Mouse (Mus musculus) kidney, embryonic 16.5 days (tissue): Measurements from ENCODE around the gene Vps33b. TPM values are rescaled to one million over a fixed set of nuclear protein-coding genes. Genes with fewer than 3 reads are reported as not detected.

Source experiments
- ATAC-seq: fragments of 200-750 bp; cut with Nextera tagmentation; 2 replicates; pipeline ENCODE4 v1.8.0; 2017; ENCODE audit warnings: moderate TSS enrichment; ENCODE audit not compliant: low FRiP score, low TSS enrichment
- H3K27ac ChIP-seq: fragments of 300-500 bp; sonication (generic); 2 replicates; pipeline ENCODE4 v1.5.1; 2014; ENCODE audit warnings: low read length
- H3K27me3 ChIP-seq: fragments of 300-500 bp; sonication (generic); 2 replicates; pipeline ENCODE4 v1.6.1; 2014; ENCODE audit warnings: low read length, control low read depth, mixed read lengths; ENCODE audit not compliant: insufficient read depth
- H3K36me3 ChIP-seq: fragments of 300-500 bp; sonication (generic); 2 replicates; pipeline ENCODE4 v1.6.1; 2014; ENCODE audit warnings: low read length, control low read depth, mixed read lengths; ENCODE audit not compliant: insufficient read depth
- H3K4me1 ChIP-seq: fragments of 300-500 bp; sonication (generic); 2 replicates; pipeline ENCODE4 v1.6.1; 2014; ENCODE audit warnings: low read length, control low read depth, mixed read lengths; ENCODE audit not compliant: insufficient read depth
- H3K4me2 ChIP-seq: fragments of 300-500 bp; sonication (generic); replicated peaks from 2 replicates; pipeline ENCODE4 v1.6.1; 2014; ENCODE audit warnings: low read depth, low read length
- H3K4me3 ChIP-seq: fragments of 300-500 bp; sonication (generic); 2 replicates; pipeline ENCODE4 v1.5.1; 2014; ENCODE audit warnings: mild to moderate bottlenecking, low read length
- H3K9ac ChIP-seq: fragments of 300-500 bp; sonication (generic); replicated peaks from 2 replicates; pipeline ENCODE4 v1.6.1; 2014; ENCODE audit warnings: low read length
- H3K9me3 ChIP-seq: fragments of 300-500 bp; sonication (generic); 2 replicates; pipeline ENCODE4 v1.6.1; 2016; ENCODE audit warnings: low read length, control low read depth
- WGBS: fragments of 180-500 bp; shearing (Covaris S2); extraction: QIAGEN DNeasy Blood & Tissue Kit; methylation state at CpG from one replicate; pipeline ENCODE4 v1.1.7; 2014; 5-methylcytosine and 5-hydroxymethylcytosine counted together
- polyA plus RNA-seq: library from polyadenylated mRNA; unstranded; fragments of >200 nt; fragmentation: Nextera tagmentation; extraction: Ambion mirVana; gene quantifications from 2 replicates; pipeline ENCODE4 v1.2.1, GENCODE M21; 2015

Vps33b gene
- polyA plus RNA-seq, 1 experiment from 2014 or later, result 11.4 TPM

DNA sequence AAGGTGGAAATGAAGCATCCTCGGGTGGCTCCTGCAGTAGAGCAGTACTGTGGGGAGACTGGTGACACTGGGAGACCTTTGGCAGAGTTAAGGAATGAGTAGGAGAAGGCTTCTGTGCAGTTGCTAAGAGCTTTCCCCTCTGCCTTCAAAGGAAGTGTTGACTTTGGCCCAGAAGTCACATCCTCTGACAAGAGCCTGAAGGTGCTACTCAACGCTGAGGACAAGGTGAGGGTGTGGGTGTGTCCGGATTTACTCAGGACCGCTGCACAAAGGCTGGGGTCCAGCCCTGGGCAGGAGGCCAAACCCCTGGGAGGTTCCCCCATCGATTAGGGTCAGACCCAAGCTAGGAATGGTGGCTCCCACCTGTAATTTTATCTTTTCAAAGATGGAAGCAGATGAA is 14.9 kb downstream of the Vps33b start:
- Histone ChIP-seq H3K9ac (no peak overlapping the region), H3K27ac (no peak overlapping the region), H3K36me3 (peaks cover 56% of the 10 kb centered on the region), H3K4me2 (no peak overlapping the region), H3K4me3 (no peak overlapping the region), H3K4me1 (no peaks in the 10 kb centered on the region), H3K9me3 (no peaks in the 10 kb centered on the region), H3K27me3 (no peaks in the 10 kb centered on the region)
- 88% methylated on average over 5 of the region's 5 CpGs for WGBS
- ATAC-seq, result no peak

DNA sequence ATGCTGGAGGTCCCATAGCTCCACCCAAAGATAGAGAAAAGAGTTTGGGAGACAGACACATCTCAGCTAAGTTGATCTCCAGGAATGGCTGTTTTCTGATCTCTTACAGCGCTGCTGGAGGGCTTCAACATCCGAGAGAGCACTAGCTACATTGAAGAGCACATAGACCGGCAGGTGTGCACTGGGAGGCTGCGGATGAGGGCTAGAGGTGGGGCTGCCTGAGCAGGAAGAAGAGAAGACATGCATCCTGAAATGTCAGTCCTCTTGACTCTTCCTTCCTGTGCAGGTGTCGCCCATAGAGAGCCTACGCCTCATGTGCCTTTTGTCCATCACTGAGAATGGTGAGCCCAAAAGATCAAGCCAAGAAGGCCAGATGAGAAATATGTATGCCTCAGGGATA is 16.3 kb downstream of the Vps33b start:
- Histone ChIP-seq H3K4me3 (no peak overlapping the region), H3K4me2 (no peak overlapping the region), H3K36me3 (peaks cover 50% of the 10 kb centered on the region), H3K9ac (no peak overlapping the region), H3K27ac (no peak overlapping the region), H3K9me3 (no peaks in the 10 kb centered on the region), H3K4me1 (no peaks in the 10 kb centered on the region), H3K27me3 (no peaks in the 10 kb centered on the region)
- 96% methylated on average over 6 of the region's 6 CpGs for WGBS
- no peak for ATAC-seq

DNA sequence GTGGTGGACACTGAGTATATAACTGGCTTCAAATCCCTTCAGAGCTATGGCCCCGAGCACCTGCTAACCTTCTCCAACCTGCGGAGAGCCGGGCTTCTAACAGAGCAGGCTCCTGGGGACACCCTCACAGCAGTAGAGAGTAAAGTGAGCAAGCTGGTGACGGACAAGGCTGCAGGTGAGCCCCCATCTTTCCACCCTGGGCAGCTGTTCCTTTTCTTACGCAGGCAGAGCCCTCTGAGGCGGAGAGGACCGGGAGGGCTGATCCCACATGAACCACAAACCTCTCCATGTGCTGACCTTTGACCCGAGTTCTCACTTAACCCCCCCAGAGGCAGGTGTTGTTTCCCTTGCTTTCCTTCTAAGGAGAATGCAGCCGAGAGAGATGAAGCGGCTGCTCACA is 18.3 kb downstream of the Vps33b start:
- peaks cover 50% of the 10 kb centered on the region for H3K36me3 ChIP-seq
- no peak overlapping the region for H3K4me3 ChIP-seq
- H3K9ac ChIP-seq, result no peak overlapping the region
- no peak overlapping the region for H3K4me2 ChIP-seq
- no peak for ATAC-seq
- H3K27me3 ChIP-seq, result no peaks in the 10 kb centered on the region
- WGBS, result 74% methylated on average over 10 of the region's 10 CpGs
- H3K27ac ChIP-seq, result no peak overlapping the region
- no peaks in the 10 kb centered on the region for H3K4me1 ChIP-seq
- no peaks in the 10 kb centered on the region for H3K9me3 ChIP-seq

DNA sequence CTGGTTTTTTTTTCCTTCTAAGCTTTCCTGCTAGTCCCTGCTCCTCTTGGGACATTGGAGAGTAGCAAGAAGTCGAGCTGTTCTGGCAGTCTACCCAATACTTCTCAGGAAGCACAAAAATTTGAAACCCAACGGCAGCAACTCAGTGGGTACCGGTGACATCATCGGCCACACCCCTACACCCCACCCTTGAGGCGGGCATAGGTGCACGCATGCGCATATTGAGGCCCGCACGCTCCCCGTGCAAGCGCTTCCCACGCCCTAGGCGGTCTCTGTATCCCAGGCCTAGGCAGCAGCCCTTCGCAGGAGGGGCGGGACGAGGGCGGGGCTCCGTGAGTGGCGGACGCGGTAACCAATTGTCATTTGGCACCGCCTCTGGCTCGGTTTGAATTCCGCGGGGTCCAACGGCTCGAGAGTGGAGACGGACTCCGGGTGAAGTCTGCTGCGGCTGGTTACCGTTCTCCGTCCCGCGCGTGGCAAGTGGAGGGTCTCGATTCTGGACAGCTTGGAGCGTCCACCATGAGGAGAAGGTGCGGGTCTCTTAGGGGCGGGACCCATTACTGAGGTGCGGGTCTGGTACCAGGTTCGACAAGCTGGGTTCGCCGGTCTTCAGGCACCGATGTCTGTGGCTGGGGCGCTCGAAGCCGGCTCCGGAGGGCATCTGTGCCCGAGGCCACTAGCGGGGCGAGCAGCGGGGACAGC is 24.8 kb downstream of the Vps33b start, which contains the start of gene Prc1:
TSS of gene Prc1 (plus strand) at position 389 of the 702 bp plus-strand sequence.
- WGBS, result under 1% methylated on average over 52 of the region's 52 CpGs
- Histone ChIP-seq H3K9me3 (no peaks in the 10 kb centered on the region), H3K9ac (peak within 1 kb of the TSS; percentile 84), H3K36me3 (peaks cover 14% of the 10 kb centered on the region; the same call in 1 of the 2 replicates), H3K27ac (peak within 1 kb of the TSS; percentile 88), H3K4me2 (peak within 1 kb of the TSS; percentile 71), H3K4me1 (peaks cover 28% of the 10 kb centered on the region), H3K27me3 (no peaks in the 10 kb centered on the region), H3K4me3 (peak within 1 kb of the TSS; percentile 79)
- peak; percentile 100 for ATAC-seq

DNA sequence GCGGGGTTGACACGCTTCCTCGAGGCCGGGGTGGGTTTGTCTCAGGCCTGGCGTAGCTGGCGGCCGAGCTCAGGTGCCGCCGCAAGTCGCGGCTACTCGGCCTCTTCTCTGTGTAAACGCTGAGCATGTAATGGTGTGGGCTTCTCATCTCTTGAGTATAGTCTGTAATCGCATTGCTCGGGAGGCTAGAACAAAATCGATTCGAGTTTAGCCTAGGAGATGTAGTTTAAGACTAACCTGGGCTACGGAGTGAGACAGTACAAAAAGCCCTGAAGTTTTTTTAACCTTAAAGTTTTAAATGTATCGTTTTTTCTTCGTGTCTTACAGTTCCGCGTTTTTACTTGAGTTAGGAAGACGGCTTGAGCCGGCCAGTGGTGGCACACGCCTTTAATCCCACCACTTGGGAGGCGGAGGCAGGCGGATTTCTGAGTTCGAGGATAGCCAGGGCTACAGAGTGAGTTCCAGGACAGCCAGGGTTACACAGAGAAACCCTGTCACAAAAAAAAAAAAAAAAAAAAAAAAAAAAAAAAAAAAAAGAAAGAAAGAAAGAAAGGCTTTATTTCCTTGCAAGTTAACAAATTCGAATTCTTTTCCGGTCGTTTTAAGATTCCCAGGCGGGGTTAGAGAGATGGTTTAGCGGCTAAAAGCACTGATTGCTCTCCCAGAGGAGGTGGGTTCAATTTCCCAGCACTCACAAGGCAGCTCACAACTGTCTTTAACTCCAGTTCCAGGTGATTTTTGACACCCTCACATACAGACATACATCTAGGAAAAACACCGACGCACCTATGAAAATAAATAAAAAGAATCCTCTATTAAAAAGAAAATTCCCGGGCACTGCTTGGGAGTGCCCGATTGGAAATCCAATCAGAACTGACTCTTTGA is 25.6 kb downstream of the Vps33b start:
- Histone ChIP-seq H3K4me2 (peak overlapping the region; percentile 71), H3K9ac (peak overlapping the region; percentile 84), H3K4me1 (peaks cover 28% of the 10 kb centered on the region), H3K27me3 (no peaks in the 10 kb centered on the region), H3K27ac (peak overlapping the region; percentile 74), H3K9me3 (no peaks in the 10 kb centered on the region), H3K4me3 (peak overlapping the region; percentile 79), H3K36me3 (peaks cover 13% of the 10 kb centered on the region; the same call in 1 of the 2 replicates)
- peak; percentile 49; the same call in 1 of the 2 replicates for ATAC-seq
- 7% methylated on average over 37 of the region's 37 CpGs for WGBS

DNA sequence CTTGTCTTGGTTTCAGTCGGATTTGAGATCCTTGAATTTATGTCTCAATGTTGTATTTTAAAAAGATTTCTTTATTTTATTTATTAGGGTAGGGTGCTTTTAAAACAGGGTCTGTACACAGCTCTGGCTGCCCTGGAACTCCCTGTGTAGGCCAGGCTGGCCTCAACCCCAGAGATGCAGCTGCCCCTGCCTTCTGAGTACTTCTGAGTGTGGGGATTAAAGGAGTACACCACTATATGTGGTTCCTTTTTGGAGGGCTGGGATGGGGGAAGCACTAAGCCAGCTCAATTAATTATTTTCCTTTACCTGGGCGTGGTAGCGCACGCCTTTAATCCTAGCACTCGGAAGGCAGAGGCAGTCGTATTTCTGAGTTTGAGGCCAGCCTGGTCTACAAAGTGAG is 27.0 kb downstream of the Vps33b start:
- no peak overlapping the region; the same call in 1 of the 2 replicates for H3K4me3 ChIP-seq
- H3K36me3 ChIP-seq, result peaks cover 21% of the 10 kb centered on the region
- peak overlapping the region; percentile 71; the same call in 1 of the 2 replicates for H3K4me2 ChIP-seq
- H3K9ac ChIP-seq, result peak overlapping the region; percentile 16; the same call in 1 of the 2 replicates
- no peak overlapping the region for H3K27ac ChIP-seq
- ATAC-seq, result no peak
- H3K4me1 ChIP-seq, result peaks cover 28% of the 10 kb centered on the region
- 88% methylated on average over 6 of the region's 6 CpGs for WGBS
- no peaks in the 10 kb centered on the region for H3K9me3 ChIP-seq
- no peaks in the 10 kb centered on the region for H3K27me3 ChIP-seq

DNA sequence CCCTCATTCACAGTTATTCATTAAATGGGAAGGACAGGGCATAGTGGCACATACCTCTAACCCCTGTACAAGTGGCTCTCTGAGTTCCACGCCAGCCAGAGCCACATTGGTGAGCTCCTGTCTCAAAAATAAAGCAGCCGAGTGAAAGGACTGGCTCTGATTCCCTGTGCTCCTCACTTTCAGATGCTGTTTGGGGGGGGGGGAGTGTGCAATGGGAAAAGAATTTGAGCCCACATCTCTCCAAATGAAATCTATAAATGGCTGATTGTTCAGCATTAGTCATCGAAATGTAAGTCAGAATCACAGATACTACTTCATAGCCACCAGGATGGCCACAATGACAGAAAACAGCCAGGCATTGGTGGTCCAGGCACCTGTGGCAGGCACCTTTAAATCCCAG is 27.6 kb downstream of the Vps33b start:
- no peak overlapping the region for H3K9ac ChIP-seq
- 83% methylated on average over 3 of the region's 3 CpGs for WGBS
- no peak overlapping the region for H3K27ac ChIP-seq
- H3K27me3 ChIP-seq, result no peaks in the 10 kb centered on the region
- ATAC-seq, result no peak
- peaks cover 26% of the 10 kb centered on the region for H3K36me3 ChIP-seq
- no peaks in the 10 kb centered on the region for H3K9me3 ChIP-seq
- H3K4me2 ChIP-seq, result 0 out of 2 replicates have a peak overlapping the region, but pooled peaks have one; percentile 6
- peaks cover 28% of the 10 kb centered on the region for H3K4me1 ChIP-seq
- no peak overlapping the region for H3K4me3 ChIP-seq

DNA sequence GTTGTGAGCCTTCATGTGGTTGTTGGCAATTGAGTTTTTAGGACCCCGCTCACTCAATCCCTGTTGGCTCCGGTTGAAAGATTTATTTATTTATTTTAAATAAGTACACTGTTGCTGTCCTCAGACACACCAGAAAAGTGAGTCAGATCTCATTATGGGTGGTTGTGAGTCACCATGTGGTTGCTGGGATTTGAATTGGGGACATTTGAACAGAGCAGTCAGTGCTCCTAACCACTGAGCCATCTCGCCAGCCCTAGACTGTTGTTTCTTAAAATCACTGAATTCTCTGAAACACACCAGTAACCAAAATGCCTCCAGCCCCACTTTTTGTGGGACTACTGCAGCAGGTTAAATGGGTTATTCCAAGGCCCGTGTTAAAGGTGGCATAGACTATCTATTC is 29.3 kb downstream of the Vps33b start:
- Histone ChIP-seq H3K4me1 (peaks cover 25% of the 10 kb centered on the region), H3K27me3 (no peaks in the 10 kb centered on the region), H3K4me3 (no peak overlapping the region), H3K36me3 (peaks cover 38% of the 10 kb centered on the region), H3K4me2 (no peak overlapping the region), H3K9me3 (no peaks in the 10 kb centered on the region), H3K9ac (no peak overlapping the region), H3K27ac (no peak overlapping the region)
- 89% methylated on average over 4 of the region's 4 CpGs for WGBS
- ATAC-seq, result no peak

DNA sequence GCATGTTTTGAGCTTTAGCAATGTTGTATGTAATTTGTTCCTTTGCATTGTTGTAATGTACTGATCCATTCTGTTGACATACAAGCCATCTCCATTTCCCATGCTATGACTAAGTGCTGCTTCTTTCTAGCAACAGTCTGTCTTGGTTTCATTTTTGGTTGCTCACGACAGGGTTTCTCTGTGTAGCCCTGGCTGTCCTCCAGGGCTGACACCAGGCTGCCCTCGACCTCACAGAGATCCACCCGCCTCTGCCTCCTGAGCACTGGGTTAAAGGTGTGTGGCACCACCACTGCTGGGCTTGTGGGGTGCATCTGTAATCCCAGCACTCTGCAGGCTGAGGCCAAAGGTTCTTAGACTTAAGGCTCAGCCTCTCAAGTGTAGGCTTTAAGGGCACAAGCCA is 30.1 kb downstream of the Vps33b start:
- Histone ChIP-seq H3K4me3 (no peak overlapping the region), H3K9me3 (no peaks in the 10 kb centered on the region), H3K27me3 (no peaks in the 10 kb centered on the region), H3K36me3 (peaks cover 44% of the 10 kb centered on the region), H3K9ac (no peak overlapping the region), H3K4me2 (no peak overlapping the region), H3K27ac (no peak overlapping the region), H3K4me1 (peaks cover 23% of the 10 kb centered on the region)
- WGBS, result 97% methylated on average over 3 of the region's 3 CpGs
- no peak for ATAC-seq
